Mouse (Mus musculus): Measurements from ENCODE around the gene Camta1. TPM values are rescaled to one million over a fixed set of nuclear protein-coding genes. Genes with fewer than 3 reads are reported as not detected.

Camta1 gene
- polyA plus RNA-seq, 1 experiment, result 10.3 TPM

- no peak for DNase-seq (ENCODE audit: low read depth)
Measured at GRCm38 (mm10) chr4:150990148-150990547, 871.5 kb downstream of the Camta1 start.

GRCm38 (mm10) chr4:150980153-150980552 is 881.5 kb downstream of the Camta1 start:
- DNase-seq (ENCODE audit: low read depth), result no peak

GRCm38 (mm10) chr4:150979455-150979854 is 882.2 kb downstream of the Camta1 start:
- no peak for DNase-seq (ENCODE audit: low read depth)

GRCm38 (mm10) chr4:150978156-150978910 is 883.3 kb downstream of the Camta1 start:
- no peak for DNase-seq (ENCODE audit: low read depth)

- no peak for DNase-seq (ENCODE audit: low read depth)
Measured at GRCm38 (mm10) chr4:150975145-150975544, 886.5 kb downstream of the Camta1 start.

GRCm38 (mm10) chr4:150973264-150973663 is 888.4 kb downstream of the Camta1 start:
- no peak for DNase-seq (ENCODE audit: low read depth)

GRCm38 (mm10) chr4:150968956-150969355 is 892.7 kb downstream of the Camta1 start:
- DNase-seq (ENCODE audit: low read depth), result no peak

- no peak for DNase-seq (ENCODE audit: low read depth)
Measured at GRCm38 (mm10) chr4:150966556-150966955, 895.1 kb downstream of the Camta1 start.

GRCm38 (mm10) chr4:150965555-150965951 is 896.1 kb downstream of the Camta1 start:
- DNase-seq (ENCODE audit: low read depth), result no peak

- no peak for DNase-seq (ENCODE audit: low read depth)
Measured at GRCm38 (mm10) chr4:150964635-150965554, 896.8 kb downstream of the Camta1 start.

GRCm38 (mm10) chr4:150963711-150964110 is 898.0 kb downstream of the Camta1 start:
- DNase-seq (ENCODE audit: low read depth), result no peak

GRCm38 (mm10) chr4:150962231-150962630 is 899.4 kb downstream of the Camta1 start:
- DNase-seq (ENCODE audit: low read depth), result no peak

- DNase-seq (ENCODE audit: low read depth), result no peak
Measured at GRCm38 (mm10) chr4:150958536-150958935, 903.1 kb downstream of the Camta1 start.

GRCm38 (mm10) chr4:150957106-150957458 is 904.6 kb downstream of the Camta1 start:
- no peak for DNase-seq (ENCODE audit: low read depth)

GRCm38 (mm10) chr4:150956369-150957105 is 905.1 kb downstream of the Camta1 start:
- DNase-seq (ENCODE audit: low read depth), result no peak

- DNase-seq (ENCODE audit: low read depth), result no peak
Measured at GRCm38 (mm10) chr4:150950972-150951371, 910.7 kb downstream of the Camta1 start.

- no peak for DNase-seq (ENCODE audit: low read depth)
Measured at GRCm38 (mm10) chr4:150944707-150945106, 917.0 kb downstream of the Camta1 start.

GRCm38 (mm10) chr4:150939991-150940651 is 921.6 kb downstream of the Camta1 start:
- DNase-seq (ENCODE audit: low read depth), result no peak

- DNase-seq (ENCODE audit: low read depth), result no peak
Measured at GRCm38 (mm10) chr4:150938063-150938452, 923.6 kb downstream of the Camta1 start.

- no peak for DNase-seq (ENCODE audit: low read depth)
Measured at GRCm38 (mm10) chr4:150937293-150938062, 924.2 kb downstream of the Camta1 start.

GRCm38 (mm10) chr4:150933503-150933902 is 928.2 kb downstream of the Camta1 start:
- no peak for DNase-seq (ENCODE audit: low read depth)
